Mouse (Mus musculus) 3134 (cell line): ENCODE results near the gene Samd3.

Source experiments
- DNase-seq: peaks from one replicate; pipeline ENCODE4 v3.0.0-alpha.2; 2011; ENCODE audit warnings: low spot score; ENCODE audit not compliant: insufficient read length; ENCODE audit errors: extremely low read depth

Samd3 gene

DNA sequence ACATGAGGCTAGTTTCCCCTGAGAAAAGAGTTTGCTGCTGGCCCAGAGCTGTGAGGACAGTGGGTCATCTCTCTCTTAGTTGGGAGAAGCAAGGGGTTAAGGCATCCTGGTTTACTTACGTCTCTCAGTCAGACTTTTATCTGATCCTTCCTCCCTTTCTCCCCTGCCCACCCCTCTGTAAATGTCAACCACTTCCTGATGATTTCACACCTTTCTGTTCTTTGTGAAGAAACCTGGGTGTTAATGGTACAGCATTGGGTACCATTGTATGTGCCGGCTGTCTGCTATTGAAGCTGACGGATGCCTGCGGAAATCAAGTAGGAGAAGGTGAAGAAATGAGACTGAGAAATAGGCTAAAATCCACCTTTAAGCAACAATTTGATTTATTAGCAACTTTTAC, at the start of gene Samd3:
Samd3 (plus strand) TSS at position 220 of the 400 bp plus-strand sequence.
- no peak for DNase-seq

DNA sequence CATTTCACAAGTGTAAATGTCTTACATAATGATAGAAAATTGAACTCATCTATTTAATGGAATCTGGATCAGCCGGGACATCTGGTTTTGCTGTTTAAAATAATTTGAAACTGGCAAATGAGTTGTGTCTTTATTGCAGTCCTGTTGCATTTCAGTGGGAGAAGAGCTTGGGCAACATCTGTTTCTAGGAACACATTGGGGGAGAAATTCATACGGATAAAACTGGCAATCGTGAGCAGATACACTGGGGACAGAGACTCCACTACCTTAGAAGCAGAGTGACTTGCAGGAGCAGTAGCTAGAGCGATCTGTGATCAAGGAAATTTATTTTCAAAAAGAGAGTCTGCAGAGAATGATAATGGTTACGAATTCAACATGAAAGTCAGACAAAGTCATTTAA, 44.2 kb upstream of the Samd3 start:
- DNase-seq: no peak

DNA sequence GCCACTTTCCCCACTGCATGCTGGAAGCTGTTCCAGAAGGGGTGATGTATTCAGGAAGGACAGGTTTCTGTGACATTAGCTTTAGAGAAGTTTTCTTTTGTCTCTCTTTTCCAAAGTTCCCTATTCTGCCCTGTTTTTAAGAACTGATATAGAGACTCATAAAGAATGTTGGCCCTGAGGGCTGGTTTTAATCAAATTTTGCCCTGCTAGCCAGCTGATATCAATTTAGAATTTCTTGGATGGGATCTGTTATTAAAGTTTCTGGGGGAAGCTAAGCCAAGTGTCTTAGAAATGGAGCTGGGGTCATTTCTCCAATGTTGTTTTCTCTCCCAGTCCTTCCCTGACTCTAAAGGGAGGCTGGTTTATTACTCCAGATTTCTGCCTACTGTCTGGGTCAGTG, 38.7 kb upstream of the Samd3 start:
- DNase-seq: no peak

DNA sequence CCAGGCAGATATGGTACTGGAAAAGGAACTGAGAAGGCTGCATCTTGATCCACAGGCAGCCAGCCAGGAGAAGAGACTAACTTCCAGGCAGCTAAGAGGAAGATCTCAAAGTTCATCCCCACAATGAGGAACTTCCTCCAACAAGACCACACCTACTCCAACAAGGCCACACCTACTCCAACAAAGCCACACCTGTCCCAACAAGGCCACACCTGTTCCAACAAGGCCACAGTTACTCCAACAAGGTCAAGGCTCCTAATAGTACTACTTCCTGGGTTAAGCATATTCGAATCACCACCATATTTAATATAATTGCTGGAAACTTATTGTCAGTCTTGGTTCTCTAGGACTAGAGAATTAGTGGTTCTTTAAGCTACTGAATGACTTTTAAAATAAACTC, 34.6 kb upstream of the Samd3 start:
- no peak for DNase-seq

GRCm38 (mm10) chr10:26202708-26203368, 26.7 kb upstream of the Samd3 start:
- DNase-seq: no peak

DNA sequence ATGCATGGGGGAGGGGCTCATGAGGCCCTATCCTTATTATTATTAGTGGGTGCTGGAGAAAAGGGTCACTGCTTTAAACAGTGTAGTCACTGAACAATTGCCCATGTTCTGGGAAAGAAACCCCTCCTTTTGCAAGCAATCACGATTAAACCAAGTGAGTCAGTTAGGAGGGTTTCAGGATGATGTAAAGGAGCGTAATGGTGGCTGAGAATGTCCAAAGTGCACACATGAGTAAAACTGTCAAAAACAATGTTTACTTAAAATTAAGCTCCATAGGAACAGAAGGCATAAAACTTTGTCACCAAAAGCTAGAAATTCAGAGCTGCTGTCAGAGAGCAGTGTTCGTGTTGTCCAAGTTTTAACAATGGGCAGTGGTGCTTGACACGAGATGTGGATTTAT, 8.8 kb upstream of the Samd3 start:
- DNase-seq: no peak

DNA sequence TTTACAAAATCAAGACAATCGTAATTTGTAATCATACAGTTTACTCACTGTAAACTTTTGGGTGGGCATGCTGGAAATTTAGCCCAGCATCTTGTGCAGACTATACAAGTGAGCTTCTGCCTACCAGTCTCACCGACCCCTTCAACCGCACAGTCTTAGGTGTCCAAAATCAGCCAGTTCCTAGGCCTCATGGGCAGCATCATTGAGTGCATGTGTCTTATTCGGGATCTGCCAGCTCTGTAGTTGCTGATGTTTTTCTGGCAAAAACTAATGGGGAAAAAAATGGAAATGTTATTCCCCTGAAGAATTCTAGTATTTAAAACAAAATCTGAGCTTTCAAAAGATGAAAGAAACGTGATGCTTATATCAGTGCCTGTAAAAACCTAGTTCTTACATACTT, 3.3 kb upstream of the Samd3 start:
- no peak for DNase-seq

- DNase-seq: no peak
These were observed 2.8 kb upstream of the Samd3 start for GRCm38 (mm10) chr10:26226734-26227133.

DNA sequence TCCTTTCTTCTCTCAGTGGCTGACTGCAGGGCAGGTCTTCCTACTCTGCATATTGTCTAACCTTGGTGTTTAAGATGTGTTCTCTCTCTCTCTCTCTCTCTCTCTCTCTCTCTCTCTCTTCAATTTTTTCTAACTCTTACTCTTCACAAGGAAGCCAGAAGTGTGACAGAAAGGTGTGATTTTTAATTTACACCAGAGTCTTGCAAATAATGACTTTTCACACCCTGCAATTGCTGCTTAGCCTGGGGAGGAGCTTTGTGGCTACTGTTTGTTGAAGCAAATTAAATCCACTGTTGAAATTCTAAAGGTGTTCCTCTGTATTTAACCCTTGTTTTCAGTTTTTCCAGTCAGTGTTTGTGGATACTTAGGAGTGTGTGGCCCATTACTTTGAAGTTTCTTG, 1.3 kb upstream of the Samd3 start:
- no peak for DNase-seq

DNA sequence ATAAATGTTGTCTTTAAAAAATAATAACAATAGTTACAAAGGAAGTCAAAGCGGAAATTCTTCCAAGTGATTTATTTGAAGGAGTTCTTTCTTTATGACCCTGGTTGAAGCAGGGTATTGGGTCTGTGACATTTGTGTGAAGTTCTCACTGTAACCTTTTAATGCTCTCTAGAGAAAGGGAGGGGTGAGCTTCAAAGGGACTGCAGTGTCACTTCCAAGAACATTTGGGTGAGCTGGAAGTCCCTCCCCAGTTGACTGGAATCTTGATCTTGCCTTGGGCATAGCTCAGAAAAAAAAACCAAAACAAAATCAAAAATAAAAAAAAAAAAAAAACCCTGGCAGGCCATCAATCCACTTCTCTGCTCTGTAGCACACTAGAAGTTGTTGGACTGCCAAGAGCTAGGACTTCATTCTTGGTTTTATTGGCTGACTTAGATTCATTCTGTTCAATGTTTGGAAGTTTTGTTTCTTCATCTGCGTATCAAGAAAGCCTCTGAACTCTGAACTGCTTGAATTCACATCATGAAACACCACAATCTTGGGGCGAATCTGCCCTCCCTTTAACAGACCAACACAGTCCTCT, 2.7 kb downstream of the Samd3 start:
- no peak for DNase-seq

DNA sequence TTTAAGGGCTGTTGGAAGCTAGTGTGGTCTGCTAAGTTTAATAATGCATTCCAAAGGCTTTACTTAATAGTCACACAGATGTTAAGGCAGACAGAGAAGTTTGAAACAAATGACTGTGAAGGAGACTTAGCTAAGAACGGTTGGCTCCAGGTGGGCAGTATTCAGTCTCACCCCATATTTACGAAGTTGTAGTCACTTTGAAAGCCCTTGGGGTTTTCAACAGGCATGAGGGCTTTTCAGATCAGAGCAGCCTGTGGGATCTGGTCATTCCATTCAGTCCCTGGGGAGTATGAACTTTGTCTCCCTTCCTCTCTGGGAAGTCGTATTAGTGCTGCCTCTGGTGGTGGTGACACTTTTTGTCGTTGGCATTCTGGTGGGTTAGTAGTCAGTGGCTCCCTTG, 9.1 kb downstream of the Samd3 start:
- no peak for DNase-seq

GRCm38 (mm10) chr10:26239090-26239489, 9.6 kb downstream of the Samd3 start:
- DNase-seq: no peak

GRCm38 (mm10) chr10:26243203-26243602, 13.7 kb downstream of the Samd3 start:
- DNase-seq: no peak

DNA sequence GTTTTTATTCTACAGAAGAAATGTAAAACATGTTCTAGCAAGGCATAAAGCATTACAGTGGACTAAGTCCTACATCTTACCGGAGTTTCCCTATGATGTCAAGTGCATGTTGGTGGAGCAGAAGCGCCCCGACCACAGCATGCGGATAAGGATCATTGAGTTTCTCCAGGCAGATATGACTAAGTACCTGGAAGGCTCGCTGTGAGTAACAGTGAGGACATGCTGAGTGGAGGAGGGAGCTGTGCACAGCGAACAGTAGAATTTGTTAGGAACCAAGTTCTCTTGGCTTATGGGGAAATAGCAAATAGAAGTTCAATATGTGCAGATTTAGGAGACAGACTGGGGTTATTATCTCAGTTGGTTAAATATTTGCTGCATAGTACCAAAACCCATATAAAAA, 15.0 kb downstream of the Samd3 start:
- no peak for DNase-seq

- DNase-seq: no peak
These were observed 20.1 kb downstream of the Samd3 start for GRCm38 (mm10) chr10:26249426-26250165.

GRCm38 (mm10) chr10:26259908-26260307, 30.4 kb downstream of the Samd3 start:
- DNase-seq: no peak

DNA sequence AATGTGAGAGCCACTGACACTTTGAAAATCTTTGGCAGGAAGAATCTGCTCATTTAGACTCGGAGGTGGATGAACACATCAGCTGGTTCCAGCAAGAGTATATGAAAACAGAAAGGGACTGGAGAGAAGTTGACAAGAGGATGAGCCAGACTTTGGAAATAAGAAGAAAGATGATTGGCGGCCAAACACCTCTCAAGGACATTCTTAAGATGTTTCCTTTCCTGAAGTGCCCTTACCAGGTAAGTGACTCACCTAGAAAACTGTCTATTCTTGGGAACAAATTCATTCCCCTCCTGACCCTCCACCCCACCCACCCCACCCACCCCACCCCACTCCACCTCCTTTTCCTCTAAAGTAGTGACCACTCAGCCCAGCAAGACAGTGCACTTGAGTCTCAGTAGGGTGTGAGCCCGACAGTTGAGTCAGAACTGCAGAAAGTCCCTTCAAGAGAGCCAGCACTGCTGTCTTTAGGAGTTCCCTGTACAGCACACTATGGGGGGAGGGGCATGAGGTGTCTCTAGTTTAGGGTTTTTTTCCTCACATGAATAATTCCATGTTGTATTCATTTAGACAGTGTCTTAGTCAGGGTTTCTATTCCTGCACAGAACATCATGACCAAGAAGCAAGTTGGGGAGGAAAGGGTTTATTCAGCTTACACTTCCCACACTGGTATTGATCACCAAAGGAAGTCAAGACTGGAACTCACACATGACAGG, 34.4 kb downstream of the Samd3 start:
- DNase-seq: no peak

DNA sequence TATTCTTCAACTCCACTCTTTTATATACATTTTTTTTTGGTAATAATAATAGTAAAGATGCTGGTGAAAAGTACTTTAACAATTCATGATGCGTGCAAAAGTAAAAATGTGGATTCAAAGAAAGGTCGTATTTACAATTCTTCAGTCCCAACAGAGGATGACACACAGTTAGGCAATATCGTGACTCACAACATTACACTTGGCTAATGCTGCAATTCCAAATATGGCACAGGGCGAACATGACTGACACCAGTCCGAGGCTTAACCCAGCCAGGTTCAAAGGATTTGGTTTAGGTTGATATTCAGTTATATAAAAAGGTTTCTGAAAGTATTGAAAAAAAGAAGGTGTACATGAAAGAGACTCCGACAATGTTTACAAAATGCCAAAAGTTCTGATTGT, 45.9 kb downstream of the Samd3 start:
- no peak for DNase-seq

- DNase-seq: no peak
These were observed 50.5 kb downstream of the Samd3 start for GRCm38 (mm10) chr10:26280009-26280408.

- DNase-seq: no peak
These were observed 57.6 kb downstream of the Samd3 start for GRCm38 (mm10) chr10:26287136-26287535.

- DNase-seq: no peak
These were observed 67.7 kb downstream of the Samd3 start for GRCm38 (mm10) chr10:26297200-26297599.
